Mouse (Mus musculus): Measurements from ENCODE around the gene Oprd1.

DNA sequence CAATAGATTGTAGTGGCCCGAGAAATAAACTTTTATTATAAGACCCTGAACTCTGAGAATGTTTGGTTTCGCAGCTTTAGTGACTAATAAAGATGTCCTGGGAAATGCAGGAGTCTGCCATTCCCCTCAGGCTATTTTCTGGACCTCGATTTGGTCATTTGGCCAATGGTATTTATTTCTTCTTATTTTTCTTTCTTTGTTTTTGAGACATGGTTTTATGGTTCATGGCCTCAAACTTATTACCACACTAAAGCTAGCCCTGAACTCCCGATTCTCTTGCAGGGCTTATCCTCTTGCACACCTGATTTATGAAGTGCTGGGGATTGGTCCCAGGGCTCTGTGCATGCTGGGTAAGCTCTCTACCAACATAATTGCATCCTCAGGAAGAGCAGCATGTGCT is 28.0 kb downstream of the Oprd1 start:
- no peak for TF ChIP-seq CTCF (conservative IDR thresholded peaks at IDR 0.05; ENCODE audit: insufficient read depth, insufficient read length, low read depth, low read length)
- TF ChIP-seq POLR2A (IDR thresholded peaks at IDR 0.05; ENCODE audit: low read depth, low read length), result no peak

All from kidney, adult 2 months (tissue).